Mouse (Mus musculus): Measurements from ENCODE around the gene Tspan10. TPM values are rescaled to one million over a fixed set of nuclear protein-coding genes. Genes with fewer than 3 reads are reported as not detected.

The Tspan10 gene
- polyA plus RNA-seq, 1 experiment from 2014 or later = not detected

Other genes starting within 250 kb of the Tspan10 start
- gene Bahcc1, start 209.7 kb upstream of the Tspan10 start, polyA plus RNA-seq (2015; fragmentation: Nextera tagmentation; extraction: Ambion mirVana) = 8.7 and 9.2 TPM in 2 replicates
- gene Actg1, start 94.1 kb upstream of the Tspan10 start, polyA plus RNA-seq (2015; fragmentation: Nextera tagmentation; extraction: Ambion mirVana) = 2,618 and 2,638 TPM in 2 replicates
- 0.38 and 0.56 TPM in 2 replicates for gene Fscn2, start 81.1 kb upstream of the Tspan10 start, polyA plus RNA-seq (2015; fragmentation: Nextera tagmentation; extraction: Ambion mirVana)
- 36.9 and 37.4 TPM in 2 replicates for gene Faap100, start 63.9 kb upstream of the Tspan10 start, polyA plus RNA-seq (2015; fragmentation: Nextera tagmentation; extraction: Ambion mirVana)
- 32.5 and 34.5 TPM in 2 replicates for gene Nploc4, start 4.9 kb upstream of the Tspan10 start, polyA plus RNA-seq (2015; fragmentation: Nextera tagmentation; extraction: Ambion mirVana)
- gene Pde6g, start 10.9 kb downstream of the Tspan10 start, polyA plus RNA-seq (2015; fragmentation: Nextera tagmentation; extraction: Ambion mirVana) = 0.25 and 0.31 TPM in 2 replicates
- 12.7 and 13.0 TPM in 2 replicates for gene Oxld1, start 15.4 kb downstream of the Tspan10 start, polyA plus RNA-seq (2015; fragmentation: Nextera tagmentation; extraction: Ambion mirVana)
- gene Ccdc137, start 15.5 kb downstream of the Tspan10 start, polyA plus RNA-seq (2015; fragmentation: Nextera tagmentation; extraction: Ambion mirVana) = 31.2 and 35.5 TPM in 2 replicates
- gene Arl16, start 25.0 kb downstream of the Tspan10 start, polyA plus RNA-seq (2015; fragmentation: Nextera tagmentation; extraction: Ambion mirVana) = 43.8 and 44.6 TPM in 2 replicates
- 125 and 133 TPM in 2 replicates for gene Mrpl12, start 42.0 kb downstream of the Tspan10 start, polyA plus RNA-seq (2015; fragmentation: Nextera tagmentation; extraction: Ambion mirVana)
- gene Slc25a10, start 49.2 kb downstream of the Tspan10 start, polyA plus RNA-seq (2015; fragmentation: Nextera tagmentation; extraction: Ambion mirVana) = 67.5 and 70.9 TPM in 2 replicates
- 0.91 and 1.1 TPM in 2 replicates for gene Gcgr, start 88.1 kb downstream of the Tspan10 start, polyA plus RNA-seq (2015; fragmentation: Nextera tagmentation; extraction: Ambion mirVana)
- gene Mcrip1, start 107.1 kb downstream of the Tspan10 start, polyA plus RNA-seq (2015; fragmentation: Nextera tagmentation; extraction: Ambion mirVana) = 205 and 209 TPM in 2 replicates
- gene Ppp1r27, start 108.5 kb downstream of the Tspan10 start, polyA plus RNA-seq (2015; fragmentation: Nextera tagmentation; extraction: Ambion mirVana) = 0.65 and 1.7 TPM in 2 replicates
- gene P4hb, start 130.6 kb downstream of the Tspan10 start, polyA plus RNA-seq (2015; fragmentation: Nextera tagmentation; extraction: Ambion mirVana) = 847 and 883 TPM in 2 replicates
- gene Arhgdia, start 139.0 kb downstream of the Tspan10 start, polyA plus RNA-seq (2015; fragmentation: Nextera tagmentation; extraction: Ambion mirVana) = 697 and 699 TPM in 2 replicates
- gene Alyref, start 155.7 kb downstream of the Tspan10 start, polyA plus RNA-seq (2015; fragmentation: Nextera tagmentation; extraction: Ambion mirVana) = 511 and 543 TPM in 2 replicates
- 215 and 222 TPM in 2 replicates for gene Anapc11, start 155.8 kb downstream of the Tspan10 start, polyA plus RNA-seq (2015; fragmentation: Nextera tagmentation; extraction: Ambion mirVana)
- 0.78 and 1.4 TPM in 2 replicates for gene Npb, start 165.8 kb downstream of the Tspan10 start, polyA plus RNA-seq (2015; fragmentation: Nextera tagmentation; extraction: Ambion mirVana)
- 103 and 126 TPM in 2 replicates for gene Pcyt2, start 175.3 kb downstream of the Tspan10 start, polyA plus RNA-seq (2015; fragmentation: Nextera tagmentation; extraction: Ambion mirVana)
- gene Sirt7, start 182.6 kb downstream of the Tspan10 start, polyA plus RNA-seq (2015; fragmentation: Nextera tagmentation; extraction: Ambion mirVana) = 32.6 and 34.3 TPM in 2 replicates
- gene Mafg, start 191.0 kb downstream of the Tspan10 start, polyA plus RNA-seq (2015; fragmentation: Nextera tagmentation; extraction: Ambion mirVana) = 23.3 and 24.5 TPM in 2 replicates
- 25.4 and 27.2 TPM in 2 replicates for gene Pycr1, start 201.1 kb downstream of the Tspan10 start, polyA plus RNA-seq (2015; fragmentation: Nextera tagmentation; extraction: Ambion mirVana)
- 0.55 and 1.3 TPM in 2 replicates for gene Myadml2, start 205.5 kb downstream of the Tspan10 start, polyA plus RNA-seq (2015; fragmentation: Nextera tagmentation; extraction: Ambion mirVana)
- gene Notum, start 218.5 kb downstream of the Tspan10 start, polyA plus RNA-seq (2015; fragmentation: Nextera tagmentation; extraction: Ambion mirVana) = 4.1 and 4.3 TPM in 2 replicates
- gene Aspscr1, start 230.3 kb downstream of the Tspan10 start, polyA plus RNA-seq (2015; fragmentation: Nextera tagmentation; extraction: Ambion mirVana) = 138 and 143 TPM in 2 replicates

Measured in lung, embryonic 15.5 days (tissue).